Mouse (Mus musculus) monocyte, adult 2 months (primary cell): ENCODE data around the gene Bhlha9.

Experiments
- DNase-seq, 2 experiments: peaks; one replicate each; pipeline ENCODE4 v3.0.0; 2022; ENCODE audit warnings: low spot score in 2 of 2, low read depth in 1 of 2

The Bhlha9 gene

GRCm38 (mm10) chr11:76671871-76672475 is at the start of gene Bhlha9:
Gene Bhlha9 (plus strand): TSS chr11:76672470.
- no peak for DNase-seq

- DNase-seq, result peak in 1 of 2 experiments; percentile 13
Measured at GRCm38 (mm10) chr11:76622566-76623205, 49.6 kb upstream of the Bhlha9 start.

GRCm38 (mm10) chr11:76623206-76623961 is 48.9 kb upstream of the Bhlha9 start:
- peak in 1 of 2 experiments; percentile 42 for DNase-seq

- DNase-seq, result no peak
Measured at GRCm38 (mm10) chr11:76624071-76624470, 48.2 kb upstream of the Bhlha9 start.

GRCm38 (mm10) chr11:76624881-76625280 is 47.4 kb upstream of the Bhlha9 start:
- no peak for DNase-seq

- peak in 1 of 2 experiments; percentile 8 for DNase-seq
Measured at GRCm38 (mm10) chr11:76628613-76629012, 43.7 kb upstream of the Bhlha9 start.

- no peak for DNase-seq
Measured at GRCm38 (mm10) chr11:76630023-76630422, 42.2 kb upstream of the Bhlha9 start.

- no peak for DNase-seq
Measured at GRCm38 (mm10) chr11:76630487-76630886, 41.8 kb upstream of the Bhlha9 start.

- no peak for DNase-seq
Measured at GRCm38 (mm10) chr11:76639269-76639985, 32.8 kb upstream of the Bhlha9 start.

- DNase-seq, result no peak
Measured at GRCm38 (mm10) chr11:76640231-76640630, 32.0 kb upstream of the Bhlha9 start.

GRCm38 (mm10) chr11:76644257-76644656 is 28.0 kb upstream of the Bhlha9 start:
- DNase-seq, result no peak

GRCm38 (mm10) chr11:76645036-76645435 is 27.2 kb upstream of the Bhlha9 start:
- DNase-seq, result no peak

GRCm38 (mm10) chr11:76645955-76646354 is 26.3 kb upstream of the Bhlha9 start:
- DNase-seq, result peak in 1 of 2 experiments; percentile 79

GRCm38 (mm10) chr11:76647062-76647461 is 25.2 kb upstream of the Bhlha9 start:
- DNase-seq, result no peak

- DNase-seq, result peak in 1 of 2 experiments; percentile 62
Measured at GRCm38 (mm10) chr11:76647500-76647899, 24.8 kb upstream of the Bhlha9 start.

- no peak for DNase-seq
Measured at GRCm38 (mm10) chr11:76650862-76651560, 21.3 kb upstream of the Bhlha9 start.

- DNase-seq, result no peak
Measured at GRCm38 (mm10) chr11:76652838-76653334, 19.4 kb upstream of the Bhlha9 start.

GRCm38 (mm10) chr11:76655106-76655505 is 17.2 kb upstream of the Bhlha9 start:
- no peak for DNase-seq

- DNase-seq, result no peak
Measured at GRCm38 (mm10) chr11:76657450-76657970, 14.8 kb upstream of the Bhlha9 start.
